Mouse (Mus musculus) gastrocnemius, adult 18-20 months (tissue): ENCODE data around the gene Slc34a2. TPM values are rescaled to one million over a fixed set of nuclear protein-coding genes. Genes with fewer than 3 reads are reported as not detected.

ENCODE experiments used
- DNase-seq: peaks from one replicate; pipeline ENCODE4 v3.0.0; 2021; ENCODE audit warnings: low spot score
- long read RNA-seq, 2 experiments: library from polyadenylated mRNA; stranded (forward); transcript quantifications; one replicate each; pipeline ENCODE4 v2.0.0; 2021
- total RNA-seq, 2 experiments: library from RNA; stranded (reverse); gene quantifications; 2 replicates each; pipeline ENCODE4 v1.2.3; 2021

The Slc34a2 gene
- not detected for total RNA-seq
- long read RNA-seq, experiment 1 = 0 reads
- long read RNA-seq, experiment 2 = 0 reads

DNA sequence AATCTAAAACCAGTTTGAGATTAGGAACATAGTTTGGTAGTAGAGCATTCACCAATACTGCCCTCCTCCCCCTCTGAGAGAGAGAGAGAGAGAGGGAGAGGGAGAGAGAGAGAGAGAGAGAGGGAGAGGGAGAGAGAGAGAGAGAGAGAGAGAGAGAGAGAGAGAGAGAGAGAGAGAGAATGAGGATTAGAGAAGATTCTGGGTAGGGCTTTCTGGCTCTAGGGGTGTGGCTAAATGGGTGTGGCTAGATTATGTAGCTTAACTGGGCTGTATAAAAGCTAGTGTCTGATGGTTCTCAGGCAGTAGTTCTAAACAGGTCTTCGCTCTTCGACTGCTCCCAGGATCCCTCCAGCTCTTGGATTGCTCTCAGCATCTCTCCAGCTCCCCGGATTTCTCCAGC, at the start of gene Slc34a2:
Gene Slc34a2, plus strand, starts transcription at position 301 of the 400 bp plus-strand sequence.
- DNase-seq = no peak

- no peak for DNase-seq
These were observed 47.1 kb upstream of the Slc34a2 start for GRCm38 (mm10) chr5:52990687-52991341.

DNA sequence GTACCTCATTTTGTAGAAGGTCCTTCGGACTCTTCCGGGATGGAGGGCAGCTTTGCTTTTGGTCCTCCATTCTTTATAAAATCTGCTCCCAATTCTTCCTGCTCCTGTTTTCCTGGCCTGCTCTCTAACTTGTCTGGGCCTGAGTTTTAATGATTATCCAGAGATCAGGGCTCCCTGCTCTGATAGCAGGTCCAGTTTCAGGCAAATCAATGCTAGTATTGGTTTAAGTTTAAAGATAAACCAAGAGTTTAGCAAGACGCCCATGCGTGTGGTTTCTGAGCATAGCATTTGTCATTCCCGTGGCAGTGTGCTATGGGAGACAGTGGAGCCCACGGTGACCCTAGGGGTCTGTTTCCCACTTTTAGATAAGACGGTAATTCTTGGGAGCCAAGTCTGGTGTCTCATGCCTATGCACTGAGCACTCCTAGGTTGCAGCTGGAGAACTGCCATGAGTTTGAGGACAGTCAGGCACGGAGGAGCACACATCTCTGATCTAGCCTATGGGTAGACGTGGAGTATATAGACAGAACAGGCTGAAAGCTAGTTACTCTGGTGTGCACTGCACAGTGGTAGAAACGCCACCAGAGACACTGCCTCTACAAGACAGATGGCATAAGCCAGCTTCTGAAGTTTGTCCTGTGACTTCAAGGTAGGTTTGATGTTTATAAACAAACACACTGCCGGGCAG, 45.5 kb upstream of the Slc34a2 start:
- DNase-seq = no peak

DNA sequence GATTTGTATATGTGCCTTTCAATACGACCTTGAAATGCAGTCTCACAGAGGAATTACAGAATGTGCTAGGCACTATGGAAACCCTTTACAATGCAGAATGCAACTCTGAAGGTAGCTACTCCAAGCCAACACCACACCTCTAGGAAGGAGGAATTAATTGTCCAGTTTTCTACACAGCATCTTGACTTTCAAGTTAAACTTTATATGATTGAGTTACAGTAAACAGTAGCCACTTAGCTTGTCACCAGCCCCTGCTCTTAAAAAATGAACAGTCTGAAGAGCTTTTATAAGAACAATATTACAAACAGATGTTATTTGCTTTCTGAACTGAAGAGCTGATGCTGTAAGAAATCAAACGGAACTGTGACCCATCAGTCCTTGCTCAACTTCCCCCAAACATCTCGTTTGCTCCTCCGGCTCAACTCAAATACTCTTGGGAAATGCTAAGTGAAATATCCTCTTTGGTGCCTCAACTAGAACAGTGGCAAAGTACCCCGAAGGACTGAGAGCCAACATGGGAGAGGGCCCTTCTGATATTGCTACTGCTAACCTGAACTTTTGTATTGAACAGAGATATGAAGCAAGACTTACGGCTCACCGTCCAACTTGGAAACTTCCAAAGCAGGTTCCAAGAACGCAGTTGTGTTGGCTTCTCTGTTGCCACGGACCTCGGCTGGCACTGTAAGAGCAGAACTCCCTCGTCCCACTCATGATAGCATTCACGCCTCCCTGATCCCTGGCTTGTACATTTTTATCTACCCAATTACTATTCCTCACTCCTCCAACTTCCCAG, 44.2 kb upstream of the Slc34a2 start:
- no peak for DNase-seq

DNA sequence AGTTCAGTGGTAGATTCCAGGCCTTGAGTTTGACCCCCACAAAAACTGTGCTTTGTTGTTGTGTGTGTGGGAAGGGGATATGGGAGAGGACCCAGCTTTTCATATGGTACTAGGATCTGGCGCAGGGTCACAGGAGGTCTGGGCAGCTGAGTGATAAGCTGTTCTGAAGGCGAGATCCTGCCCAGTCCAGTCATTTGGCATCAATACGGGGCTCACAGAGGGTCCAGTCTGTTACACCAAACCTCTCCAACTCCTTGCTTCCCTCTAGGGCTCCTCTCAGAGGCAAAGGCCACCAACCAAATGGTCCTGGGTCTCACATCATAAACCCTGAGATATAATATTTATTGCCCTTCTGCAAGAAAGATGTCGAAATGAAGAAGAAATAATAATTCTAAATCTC, 42.4 kb upstream of the Slc34a2 start:
- no peak for DNase-seq

GRCm38 (mm10) chr5:52996145-52996544, 41.7 kb upstream of the Slc34a2 start:
- no peak for DNase-seq

- no peak for DNase-seq
These were observed 41.3 kb upstream of the Slc34a2 start for GRCm38 (mm10) chr5:52996601-52997000.

GRCm38 (mm10) chr5:52997032-52997431, 40.8 kb upstream of the Slc34a2 start:
- DNase-seq = no peak

- no peak for DNase-seq
These were observed 39.7 kb upstream of the Slc34a2 start for GRCm38 (mm10) chr5:52998097-52998760.

GRCm38 (mm10) chr5:53000169-53000872, 37.6 kb upstream of the Slc34a2 start:
- DNase-seq = no peak

- peak; percentile 29 for DNase-seq
These were observed 35.2 kb upstream of the Slc34a2 start for GRCm38 (mm10) chr5:53002599-53003203.

DNA sequence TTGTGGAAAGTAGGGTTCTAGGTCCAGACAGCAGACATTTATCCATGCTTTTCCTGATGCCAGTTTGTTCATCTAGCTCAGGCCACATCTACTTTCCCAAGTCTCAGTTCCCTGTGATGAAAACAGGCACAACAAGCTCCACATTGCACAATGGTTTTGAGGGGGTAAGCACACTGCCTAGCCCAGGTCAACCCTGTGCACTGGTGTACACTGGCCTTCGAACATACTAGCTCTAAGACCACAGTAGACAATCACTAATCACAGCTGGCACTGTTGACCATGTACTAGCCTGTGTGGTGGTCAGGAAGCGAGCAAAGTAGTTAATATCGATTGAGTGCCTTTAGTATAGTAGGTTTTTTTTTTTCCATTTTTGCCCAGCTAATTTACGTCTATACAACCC, 34.4 kb upstream of the Slc34a2 start:
- DNase-seq = no peak

GRCm38 (mm10) chr5:53003981-53004380, 33.9 kb upstream of the Slc34a2 start:
- DNase-seq = no peak

- DNase-seq = no peak
These were observed 28.7 kb upstream of the Slc34a2 start for GRCm38 (mm10) chr5:53009027-53009769.

DNA sequence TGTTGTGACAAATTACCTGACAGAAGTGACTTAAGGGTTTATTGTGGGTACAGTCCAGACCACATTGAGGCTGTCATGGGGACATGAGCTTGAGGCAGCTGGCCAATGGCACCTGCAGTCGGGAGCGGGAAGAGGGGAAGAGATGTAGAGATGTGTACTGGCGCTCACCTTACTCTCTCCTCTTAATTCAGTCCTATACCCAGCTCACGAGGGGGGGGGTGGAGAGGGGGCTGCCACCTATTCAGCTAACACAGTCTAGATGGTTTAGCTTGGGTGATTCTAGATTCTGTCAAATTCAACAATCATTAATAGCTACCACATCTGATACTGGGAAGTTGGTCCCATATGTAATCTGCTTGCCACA, 28.1 kb upstream of the Slc34a2 start:
- DNase-seq = no peak

- no peak for DNase-seq
These were observed 26.6 kb upstream of the Slc34a2 start for GRCm38 (mm10) chr5:53011327-53011726.

- no peak for DNase-seq
These were observed 21.3 kb upstream of the Slc34a2 start for GRCm38 (mm10) chr5:53016606-53017005.

GRCm38 (mm10) chr5:53018316-53018715, 19.6 kb upstream of the Slc34a2 start:
- DNase-seq = no peak

- no peak for DNase-seq
These were observed 14.4 kb upstream of the Slc34a2 start for GRCm38 (mm10) chr5:53023432-53023831.

GRCm38 (mm10) chr5:53023901-53024300, 14.0 kb upstream of the Slc34a2 start:
- no peak for DNase-seq
